Mouse (Mus musculus) lung, embryonic 15.5 days (tissue): ENCODE results near the gene Tas1r2. TPM values are rescaled to one million over a fixed set of nuclear protein-coding genes. Genes with fewer than 3 reads are reported as not detected.

ENCODE experiments used
- ATAC-seq: fragments of 200-750 bp; cut with Nextera tagmentation; 2 replicates; pipeline ENCODE4 v1.8.0; 2017; ENCODE audit warnings: moderate number of reproducible peaks, borderline replicate concordance; ENCODE audit not compliant: low FRiP score, low TSS enrichment; ENCODE audit errors: extremely low read depth
- H3K27ac ChIP-seq: fragments of 300-500 bp; sonication (generic); 2 replicates; pipeline ENCODE4 v1.5.1; 2015; ENCODE audit warnings: moderate library complexity, mild to moderate bottlenecking, inconsistent platforms
- H3K27me3 ChIP-seq: fragments of 300-500 bp; sonication (generic); 2 replicates; pipeline ENCODE4 v1.6.1; 2015; ENCODE audit warnings: inconsistent platforms
- H3K36me3 ChIP-seq: fragments of 300-500 bp; sonication (generic); 2 replicates; pipeline ENCODE4 v1.6.1; 2015; ENCODE audit warnings: inconsistent platforms
- H3K4me1 ChIP-seq: fragments of 300-500 bp; sonication (generic); 2 replicates; pipeline ENCODE4 v1.6.1; 2015; ENCODE audit warnings: inconsistent platforms
- H3K4me2 ChIP-seq: fragments of 300-500 bp; sonication (generic); 2 replicates; pipeline ENCODE4 v1.6.1; 2015; ENCODE audit warnings: inconsistent platforms, mild to moderate bottlenecking, moderate library complexity
- H3K4me3 ChIP-seq: fragments of 300-500 bp; sonication (generic); 2 replicates; pipeline ENCODE4 v1.5.1; 2015; ENCODE audit warnings: mild to moderate bottlenecking, inconsistent platforms
- H3K9ac ChIP-seq: fragments of 300-500 bp; sonication (generic); 2 replicates; pipeline ENCODE4 v1.6.1; 2015; ENCODE audit warnings: inconsistent platforms
- H3K9me3 ChIP-seq: fragments of 300-500 bp; sonication (generic); 2 replicates; pipeline ENCODE4 v1.6.1; 2016; ENCODE audit warnings: inconsistent platforms
- WGBS: fragments of 180-500 bp; shearing (Covaris S2); methylation state at CpG from one replicate; pipeline ENCODE4 v1.1.7; 2015; 5-methylcytosine and 5-hydroxymethylcytosine counted together
- polyA plus RNA-seq: library from polyadenylated mRNA; unstranded; fragments of >200 nt; fragmentation: Nextera tagmentation; extraction: Ambion mirVana; gene quantifications from 2 replicates; pipeline ENCODE4 v1.2.1, GENCODE M21; 2015

Gene Tas1r2
- polyA plus RNA-seq, 1 experiment from 2014 or later = not detected

GRCm38 (mm10) chr4:139683728-139684638 lies 30.6 kb downstream of the Tas1r2 start:
- Histone ChIP-seq H3K36me3 (no peaks in the 10 kb centered on the region), H3K9me3 (no peaks in the 10 kb centered on the region), H3K4me1 (no peaks in the 10 kb centered on the region), H3K27ac (no peak overlapping the region), H3K9ac (no peak overlapping the region), H3K27me3 (no peaks in the 10 kb centered on the region), H3K4me3 (no peak overlapping the region), H3K4me2 (no peak overlapping the region)
- no peak for ATAC-seq
- 68% methylated on average over 22 of the region's 22 CpGs for WGBS

GRCm38 (mm10) chr4:139684639-139685017 lies 31.3 kb downstream of the Tas1r2 start:
- Histone ChIP-seq H3K9ac (no peak overlapping the region), H3K4me1 (no peaks in the 10 kb centered on the region), H3K4me2 (no peak overlapping the region), H3K9me3 (no peaks in the 10 kb centered on the region), H3K27ac (no peak overlapping the region), H3K36me3 (no peaks in the 10 kb centered on the region), H3K27me3 (no peaks in the 10 kb centered on the region), H3K4me3 (no peak overlapping the region)
- no peak for ATAC-seq
- WGBS = 8% methylated on average over 3 of the region's 3 CpGs

GRCm38 (mm10) chr4:139688058-139688457 lies 34.7 kb downstream of the Tas1r2 start:
- Histone ChIP-seq H3K9ac (no peak overlapping the region), H3K4me1 (no peaks in the 10 kb centered on the region), H3K36me3 (no peaks in the 10 kb centered on the region), H3K4me3 (no peak overlapping the region), H3K9me3 (no peaks in the 10 kb centered on the region), H3K4me2 (no peak overlapping the region), H3K27ac (no peak overlapping the region), H3K27me3 (peaks cover 5% of the 10 kb centered on the region; the same call in 1 of the 2 replicates)
- 43% methylated on average over 9 of the region's 9 CpGs for WGBS
- no peak for ATAC-seq

GRCm38 (mm10) chr4:139689627-139690269 lies 36.4 kb downstream of the Tas1r2 start:
- Histone ChIP-seq H3K36me3 (no peaks in the 10 kb centered on the region), H3K4me1 (no peaks in the 10 kb centered on the region), H3K4me2 (no peak overlapping the region), H3K27me3 (peaks cover 12% of the 10 kb centered on the region; the same call in 1 of the 2 replicates), H3K4me3 (no peak overlapping the region), H3K27ac (no peak overlapping the region), H3K9ac (no peak overlapping the region), H3K9me3 (no peaks in the 10 kb centered on the region)
- WGBS = 36% methylated on average over 7 of the region's 7 CpGs
- ATAC-seq = no peak

- no peak overlapping the region for H3K4me3 ChIP-seq
- no peak overlapping the region for H3K9ac ChIP-seq
- peaks cover 12% of the 10 kb centered on the region; the same call in 1 of the 2 replicates for H3K27me3 ChIP-seq
- ATAC-seq = no peak
- H3K27ac ChIP-seq = no peak overlapping the region
- no peaks in the 10 kb centered on the region for H3K4me1 ChIP-seq
- no peak overlapping the region for H3K4me2 ChIP-seq
- 39% methylated on average over 5 of the region's 5 CpGs for WGBS
- no peaks in the 10 kb centered on the region for H3K36me3 ChIP-seq
- H3K9me3 ChIP-seq = no peaks in the 10 kb centered on the region
Observed at GRCm38 (mm10) chr4:139693315-139693714, 40.0 kb downstream of the Tas1r2 start.

- H3K4me3 ChIP-seq = no peak overlapping the region
- no peaks in the 10 kb centered on the region for H3K36me3 ChIP-seq
- no peaks in the 10 kb centered on the region for H3K9me3 ChIP-seq
- no peak; the same call in 1 of the 2 replicates for ATAC-seq
- peaks cover 10% of the 10 kb centered on the region; the same call in 1 of the 2 replicates for H3K27me3 ChIP-seq
- no peak overlapping the region for H3K9ac ChIP-seq
- 6% methylated on average over 9 of the region's 9 CpGs for WGBS
- H3K27ac ChIP-seq = no peak overlapping the region
- H3K4me1 ChIP-seq = no peaks in the 10 kb centered on the region
- H3K4me2 ChIP-seq = no peak overlapping the region
Observed at GRCm38 (mm10) chr4:139697755-139698154, 44.4 kb downstream of the Tas1r2 start.

- no peak for ATAC-seq
- Histone ChIP-seq H3K9ac (no peak overlapping the region), H3K9me3 (no peaks in the 10 kb centered on the region), H3K27ac (no peak overlapping the region), H3K4me1 (no peaks in the 10 kb centered on the region), H3K27me3 (0 out of 2 replicates have a peak, but pooled peaks cover 2% of the 10 kb centered on the region), H3K4me3 (no peak overlapping the region), H3K4me2 (no peak overlapping the region), H3K36me3 (no peaks in the 10 kb centered on the region)
- 36% methylated on average over 8 of the region's 8 CpGs for WGBS
Observed at GRCm38 (mm10) chr4:139698602-139699001, 45.3 kb downstream of the Tas1r2 start.

GRCm38 (mm10) chr4:139702914-139703313 lies 49.6 kb downstream of the Tas1r2 start:
- 39% methylated on average over 4 of the region's 4 CpGs for WGBS
- Histone ChIP-seq H3K4me3 (no peak overlapping the region), H3K36me3 (no peaks in the 10 kb centered on the region), H3K9ac (no peak overlapping the region), H3K9me3 (no peaks in the 10 kb centered on the region), H3K4me2 (no peak overlapping the region), H3K27ac (no peak overlapping the region), H3K4me1 (no peaks in the 10 kb centered on the region), H3K27me3 (no peaks in the 10 kb centered on the region; the same call in 1 of the 2 replicates)
- no peak for ATAC-seq

- Histone ChIP-seq H3K36me3 (no peaks in the 10 kb centered on the region), H3K27ac (no peak overlapping the region), H3K9me3 (no peaks in the 10 kb centered on the region), H3K9ac (no peak overlapping the region), H3K4me1 (no peaks in the 10 kb centered on the region), H3K4me3 (no peak overlapping the region), H3K27me3 (no peaks in the 10 kb centered on the region; the same call in 1 of the 2 replicates), H3K4me2 (no peak overlapping the region)
- WGBS = 80% methylated on average over 11 of the region's 11 CpGs
- no peak for ATAC-seq
Observed at GRCm38 (mm10) chr4:139703468-139703867, 50.1 kb downstream of the Tas1r2 start.

- Histone ChIP-seq H3K9me3 (no peaks in the 10 kb centered on the region), H3K36me3 (no peaks in the 10 kb centered on the region), H3K4me3 (no peak overlapping the region), H3K4me2 (no peak overlapping the region), H3K9ac (no peak overlapping the region), H3K4me1 (no peaks in the 10 kb centered on the region), H3K27me3 (no peaks in the 10 kb centered on the region; the same call in 1 of the 2 replicates), H3K27ac (no peak overlapping the region)
- no peak for ATAC-seq
- WGBS = 71% methylated on average over 5 of the region's 5 CpGs
Observed at GRCm38 (mm10) chr4:139705986-139706385, 52.6 kb downstream of the Tas1r2 start.

GRCm38 (mm10) chr4:139710467-139711334 lies 57.4 kb downstream of the Tas1r2 start:
- Histone ChIP-seq H3K4me1 (no peaks in the 10 kb centered on the region), H3K27ac (no peak overlapping the region), H3K4me2 (no peak overlapping the region), H3K4me3 (no peak overlapping the region), H3K9ac (no peak overlapping the region), H3K27me3 (no peaks in the 10 kb centered on the region; the same call in 1 of the 2 replicates), H3K9me3 (no peaks in the 10 kb centered on the region), H3K36me3 (no peaks in the 10 kb centered on the region)
- WGBS = 47% methylated on average over 25 of the region's 25 CpGs
- ATAC-seq = no peak
